Mouse (Mus musculus) C2C12 (cell line): ENCODE data around the gene Pank1.

Source experiments
- CEBPB ChIP-seq: IDR thresholded peaks from one replicate; pipeline ENCODE4 v1.6.1; 2011; ENCODE audit warnings: low read depth, mild to moderate bottlenecking, control low read depth, moderate library complexity
- CTCF ChIP-seq: IDR thresholded peaks from one replicate; pipeline ENCODE4 v1.5.1; 2011; ENCODE audit not compliant: control insufficient read depth, insufficient read depth, insufficient read length
- MAX ChIP-seq: IDR thresholded peaks from one replicate; pipeline ENCODE4 v1.6.1; 2011; ENCODE audit warnings: mild to moderate bottlenecking, control low read depth
- MYOG ChIP-seq: IDR thresholded peaks from one replicate; pipeline ENCODE4 v1.6.1; 2011; ENCODE audit not compliant: control insufficient read depth, insufficient read length; ENCODE audit errors: extremely low read depth
- USF1 ChIP-seq: IDR thresholded peaks from one replicate; pipeline ENCODE4 v1.6.1; 2011; ENCODE audit warnings: low read depth, mild to moderate bottlenecking, control low read depth, moderate library complexity

DNA sequence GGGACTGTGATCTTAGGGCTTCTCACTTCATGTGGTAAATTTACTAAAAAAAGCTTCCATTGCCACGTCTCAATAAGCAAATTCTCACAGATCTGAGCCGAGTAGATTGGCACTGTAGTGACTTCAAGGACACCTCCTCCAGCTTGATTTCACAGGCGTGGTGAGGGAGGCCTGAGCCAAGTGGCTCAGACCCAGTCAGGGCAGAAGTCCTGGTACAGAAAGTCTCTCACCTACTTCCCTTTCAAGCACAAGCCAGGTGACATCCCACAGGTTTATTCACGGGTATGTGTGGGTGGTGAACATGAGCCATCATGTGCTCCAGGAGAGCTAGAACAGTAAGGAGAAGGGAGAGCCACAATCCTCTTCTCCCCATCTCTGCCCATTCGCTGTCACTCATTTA lies 1.9 kb upstream of the Pank1 start:
- no peak for TF ChIP-seq CTCF
- TF ChIP-seq MAX: no peak
- TF ChIP-seq USF1: no peak
- no peak for TF ChIP-seq MYOG
- no peak for TF ChIP-seq CEBPB
